Mouse (Mus musculus): ENCODE results near the gene Kcp. TPM values are rescaled to one million over a fixed set of nuclear protein-coding genes. Genes with fewer than 3 reads are reported as not detected.
A peak's percentile ranks its signal among the peaks of the same experiment; 100 is the strongest.

The Kcp gene
- polyA plus RNA-seq, 1 experiment from 2014 or later, result 9.5 TPM

DNA sequence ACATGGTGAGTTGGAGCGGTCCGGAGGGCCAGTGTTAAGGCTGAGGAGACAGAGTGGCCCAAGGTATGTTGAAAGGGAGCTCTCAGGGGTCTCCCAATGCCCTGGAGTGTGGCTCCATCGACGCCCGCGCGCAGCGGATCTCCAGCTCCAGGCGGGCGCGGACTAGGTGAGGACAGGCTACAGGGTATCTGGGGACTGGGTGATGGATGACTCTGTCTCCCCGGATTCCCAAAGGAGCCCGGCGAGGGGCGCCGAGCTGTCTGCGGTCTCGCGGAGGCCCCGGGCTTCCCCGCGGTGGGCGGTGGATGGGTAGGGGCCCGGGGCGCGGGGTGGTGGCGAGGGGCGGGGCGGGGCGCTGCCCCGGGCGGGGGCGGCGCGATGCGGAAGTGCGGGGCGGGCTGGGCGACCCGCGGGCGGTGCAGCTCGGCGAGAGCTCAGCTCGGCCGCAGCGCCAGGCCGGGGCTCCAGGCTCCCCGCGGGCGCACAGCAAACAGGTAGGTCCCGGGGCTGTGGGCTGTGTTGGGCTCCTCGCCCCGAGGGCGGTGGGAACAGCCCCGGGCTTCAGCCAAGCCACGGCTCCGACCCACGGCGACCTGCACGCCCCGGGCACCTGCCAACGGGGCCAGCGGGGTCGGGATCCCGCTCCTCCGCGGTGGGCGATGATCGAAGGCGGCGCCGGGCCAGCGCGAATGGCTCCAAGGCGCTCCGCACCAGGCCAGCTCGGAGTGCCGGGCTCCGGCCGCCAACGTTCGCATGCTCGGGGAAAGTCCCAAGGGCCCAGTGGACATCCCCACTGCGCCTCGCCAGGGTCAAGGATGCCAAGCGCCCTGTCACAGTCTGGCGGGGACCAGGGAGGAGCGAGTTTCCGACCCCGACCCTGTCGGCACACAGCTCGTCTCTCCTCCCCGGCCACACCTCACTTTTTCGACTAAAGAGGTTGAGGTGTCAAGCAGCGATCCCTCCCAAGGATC lies 18.8 kb upstream of the Kcp start, which contains the start of gene Irf5:
Gene Irf5 (plus strand): TSS at position 345 of the 971 bp plus-strand sequence.
- Histone ChIP-seq H3K36me3 (ENCODE audit: control insufficient read depth, insufficient read depth, low read length) (no peaks in the 10 kb centered on the region), H3K4me2 (peak within 1 kb of the TSS; percentile 83), H3K9me3 (ENCODE audit: control insufficient read depth, low read length) (no peaks in the 10 kb centered on the region), H3K4me3 (ENCODE audit: low read depth, low read length) (peak within 1 kb of the TSS; percentile 58), H3K27ac (ENCODE audit: low read depth, low read length) (no peak within 1 kb of the TSS), H3K27me3 (replicated peaks; ENCODE audit: control insufficient read depth, insufficient read depth, low read length) (peaks cover 38% of the 10 kb centered on the region), H3K9ac (ENCODE audit: low read depth, low read length) (peak within 1 kb of the TSS; percentile 27; the same call in 1 of the 2 replicates), H3K4me1 (replicated peaks; ENCODE audit: control insufficient read depth, insufficient read depth, low read length) (peaks cover 12% of the 10 kb centered on the region)
- WGBS, result under 1% methylated on average over 94 of the region's 96 CpGs
- peak; percentile 65 for DNase-seq (ENCODE audit: low spot score)
- peak; percentile 56 for ATAC-seq (replicated peaks; ENCODE audit: low FRiP score)

DNA sequence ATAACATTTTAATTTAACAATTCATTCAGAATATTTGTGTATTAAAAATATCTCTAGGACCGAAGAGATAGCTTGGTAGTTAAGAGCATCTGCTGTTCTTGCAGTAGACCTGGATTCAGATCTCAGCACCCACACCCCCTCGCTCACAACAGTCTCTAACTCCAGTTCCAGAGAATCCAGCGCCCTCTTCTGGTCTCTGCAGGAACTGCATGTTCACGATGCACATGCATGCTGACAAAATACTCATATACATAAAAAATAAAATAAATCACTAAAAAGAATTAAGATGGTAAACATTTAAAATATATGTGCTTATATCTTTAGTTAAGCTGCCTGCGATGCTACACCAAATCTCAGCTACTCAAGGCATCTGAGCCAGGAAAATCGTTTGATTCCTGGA lies 17.5 kb upstream of the Kcp start:
- Histone ChIP-seq H3K9me3 (ENCODE audit: control insufficient read depth, low read length) (no peaks in the 10 kb centered on the region), H3K4me2 (no peak overlapping the region), H3K4me1 (replicated peaks; ENCODE audit: control insufficient read depth, insufficient read depth, low read length) (peaks cover 12% of the 10 kb centered on the region), H3K27me3 (replicated peaks; ENCODE audit: control insufficient read depth, insufficient read depth, low read length) (peaks cover 38% of the 10 kb centered on the region), H3K36me3 (ENCODE audit: control insufficient read depth, insufficient read depth, low read length) (no peaks in the 10 kb centered on the region), H3K9ac (ENCODE audit: low read depth, low read length) (no peak overlapping the region), H3K27ac (ENCODE audit: low read depth, low read length) (no peak overlapping the region), H3K4me3 (ENCODE audit: low read depth, low read length) (no peak overlapping the region)
- ATAC-seq (replicated peaks; ENCODE audit: low FRiP score) (no peak), DNase-seq (ENCODE audit: low spot score) (no peak)
- WGBS, result 67% methylated on average over 6 of the region's 6 CpGs

DNA sequence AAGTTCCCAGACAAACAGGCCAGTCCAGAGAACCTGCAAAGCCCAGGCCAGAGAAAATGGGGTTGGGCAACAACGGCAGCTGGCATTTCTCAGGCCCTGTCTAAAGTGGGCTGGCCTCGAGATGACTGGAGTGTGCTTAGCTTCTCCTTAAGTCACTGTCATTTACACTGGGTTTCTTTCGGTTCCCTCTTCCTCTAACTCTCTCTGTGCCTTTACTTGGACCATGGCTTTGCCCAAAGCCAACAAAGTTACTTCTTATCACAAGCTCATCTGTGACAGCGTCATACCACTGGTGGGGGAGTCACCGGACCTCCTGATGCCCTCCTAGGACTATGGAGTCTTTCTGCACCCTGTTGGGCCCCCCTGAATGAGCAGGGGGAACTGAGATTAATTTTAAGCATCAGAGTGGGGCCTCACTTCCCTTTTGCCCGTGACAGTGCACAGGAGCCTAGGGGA lies 16.3 kb upstream of the Kcp start:
- ATAC-seq (replicated peaks; ENCODE audit: low FRiP score) (no peak), DNase-seq (ENCODE audit: low spot score) (no peak)
- H3K9ac ChIP-seq (ENCODE audit: low read depth, low read length), result no peak overlapping the region
- no peaks in the 10 kb centered on the region for H3K36me3 ChIP-seq (ENCODE audit: control insufficient read depth, insufficient read depth, low read length)
- no peak overlapping the region for H3K4me3 ChIP-seq (ENCODE audit: low read depth, low read length)
- peaks cover 7% of the 10 kb centered on the region for H3K4me1 ChIP-seq (replicated peaks; ENCODE audit: control insufficient read depth, insufficient read depth, low read length)
- no peak overlapping the region for H3K4me2 ChIP-seq
- WGBS, result 30% methylated on average over 6 of the region's 6 CpGs
- no peaks in the 10 kb centered on the region for H3K9me3 ChIP-seq (ENCODE audit: control insufficient read depth, low read length)
- peaks cover 30% of the 10 kb centered on the region for H3K27me3 ChIP-seq (replicated peaks; ENCODE audit: control insufficient read depth, insufficient read depth, low read length)
- H3K27ac ChIP-seq (ENCODE audit: low read depth, low read length), result no peak overlapping the region

DNA sequence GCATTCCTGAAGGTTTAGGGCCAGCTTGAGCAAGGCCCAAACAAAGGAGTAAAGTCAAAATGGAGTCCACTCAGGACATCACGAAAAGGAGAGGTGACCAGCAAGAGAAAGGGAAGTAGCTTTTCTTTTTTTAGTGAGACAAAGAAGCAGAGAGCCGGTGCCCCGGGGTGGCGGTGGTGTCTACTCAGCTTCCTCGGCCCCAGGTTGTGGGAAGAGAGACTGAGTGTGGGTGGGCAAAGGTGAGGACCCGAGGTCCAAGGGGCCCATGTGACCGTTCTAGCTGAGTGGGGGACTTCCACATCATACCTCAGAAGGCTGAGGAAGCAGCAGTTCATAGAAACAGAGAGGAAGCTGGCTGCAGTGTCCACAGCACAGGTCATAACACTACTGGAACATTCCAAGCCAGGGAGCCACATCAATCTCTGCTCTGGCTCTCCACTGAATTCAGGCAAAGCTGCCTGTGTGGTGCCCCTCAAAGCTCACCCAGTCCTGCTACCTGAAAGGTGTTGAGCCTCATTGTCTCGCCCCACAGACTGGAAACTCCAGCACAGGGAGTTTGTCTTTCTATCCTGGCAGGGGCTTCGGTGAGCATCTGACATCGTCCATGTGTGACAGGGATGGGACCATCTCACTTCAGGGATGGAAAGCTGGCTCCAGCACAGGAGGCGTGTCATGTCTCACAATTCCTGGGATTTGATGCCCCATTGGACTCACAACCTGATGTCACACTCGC lies 15.7 kb upstream of the Kcp start:
- Histone ChIP-seq H3K27me3 (replicated peaks; ENCODE audit: control insufficient read depth, insufficient read depth, low read length) (peaks cover 26% of the 10 kb centered on the region), H3K4me3 (ENCODE audit: low read depth, low read length) (no peak overlapping the region), H3K9ac (ENCODE audit: low read depth, low read length) (no peak overlapping the region), H3K36me3 (ENCODE audit: control insufficient read depth, insufficient read depth, low read length) (no peaks in the 10 kb centered on the region), H3K27ac (ENCODE audit: low read depth, low read length) (peak overlapping the region; percentile 21; the same call in 1 of the 2 replicates), H3K4me2 (no peak overlapping the region), H3K9me3 (ENCODE audit: control insufficient read depth, low read length) (no peaks in the 10 kb centered on the region), H3K4me1 (replicated peaks; ENCODE audit: control insufficient read depth, insufficient read depth, low read length) (peaks cover 6% of the 10 kb centered on the region; the same call in 1 of the 2 replicates)
- ATAC-seq (replicated peaks; ENCODE audit: low FRiP score) (no peak), DNase-seq (ENCODE audit: low spot score) (no peak)
- 59% methylated on average over 12 of the region's 12 CpGs for WGBS

DNA sequence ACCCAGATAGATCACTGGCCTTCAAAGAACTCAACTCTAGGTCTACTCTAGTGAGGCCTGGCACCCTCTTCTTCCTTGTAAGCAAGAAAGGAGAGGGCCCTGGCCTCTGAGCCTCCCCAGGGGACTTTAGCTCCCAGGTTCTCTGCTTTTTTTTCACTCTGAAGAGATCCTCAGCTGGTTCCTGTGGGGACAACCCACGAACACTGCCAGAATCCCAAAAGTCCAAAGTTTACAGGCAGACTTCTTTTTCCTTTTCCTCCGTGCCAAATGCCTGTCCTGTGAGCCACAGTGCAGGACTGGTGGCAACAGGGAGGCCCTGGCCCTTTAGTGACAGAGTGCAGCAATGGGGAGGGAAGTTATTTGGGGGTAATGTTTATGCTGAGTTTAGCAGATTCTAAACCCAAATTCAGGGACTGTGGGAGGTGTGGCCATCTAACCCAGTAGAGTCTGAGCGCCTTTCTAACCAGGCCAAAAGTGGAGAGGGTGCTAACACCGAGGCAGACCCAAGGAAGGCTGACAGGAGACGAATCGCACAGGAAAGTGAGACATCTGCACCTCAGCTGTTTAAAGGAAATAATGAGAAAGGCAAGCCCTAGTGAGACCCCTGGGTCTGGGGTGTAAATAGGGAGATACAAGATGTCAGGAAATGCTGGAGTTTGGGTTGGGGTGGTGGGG lies 15.0 kb upstream of the Kcp start:
- no peak for DNase-seq (ENCODE audit: low spot score)
- ATAC-seq (replicated peaks; ENCODE audit: low FRiP score), result no peak
- Histone ChIP-seq H3K27ac (ENCODE audit: low read depth, low read length) (no peak overlapping the region; the same call in 1 of the 2 replicates), H3K9me3 (ENCODE audit: control insufficient read depth, low read length) (no peaks in the 10 kb centered on the region), H3K36me3 (ENCODE audit: control insufficient read depth, insufficient read depth, low read length) (no peaks in the 10 kb centered on the region), H3K9ac (ENCODE audit: low read depth, low read length) (no peak overlapping the region), H3K27me3 (replicated peaks; ENCODE audit: control insufficient read depth, insufficient read depth, low read length) (peaks cover 19% of the 10 kb centered on the region), H3K4me3 (ENCODE audit: low read depth, low read length) (no peak overlapping the region), H3K4me1 (replicated peaks; ENCODE audit: control insufficient read depth, insufficient read depth, low read length) (peaks cover 6% of the 10 kb centered on the region; the same call in 1 of the 2 replicates), H3K4me2 (no peak overlapping the region)
- WGBS, result 56% methylated on average over 6 of the region's 6 CpGs

DNA sequence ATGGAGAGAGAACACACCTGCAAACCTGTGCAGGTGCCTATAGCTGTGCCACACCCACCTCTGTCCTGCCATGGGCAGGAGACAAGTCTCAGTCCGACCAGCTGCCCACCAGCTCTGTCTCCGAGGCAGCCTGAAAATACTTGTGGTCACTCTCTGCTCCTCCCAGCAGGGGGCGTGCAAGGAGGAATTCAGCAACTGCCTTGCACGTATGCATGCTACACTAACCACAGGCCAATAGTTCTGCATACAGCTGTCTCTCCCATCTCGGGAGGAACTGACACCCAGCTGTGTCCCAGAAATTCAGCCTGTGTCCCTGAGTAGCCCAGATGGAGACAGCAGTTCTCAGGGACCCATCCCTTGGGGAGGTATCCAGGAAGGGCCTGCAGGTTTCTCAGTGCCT lies 9.4 kb upstream of the Kcp start:
- WGBS, result 7% methylated on average over 5 of the region's 5 CpGs
- no peaks in the 10 kb centered on the region; the same call in 1 of the 2 replicates for H3K27me3 ChIP-seq (replicated peaks; ENCODE audit: control insufficient read depth, insufficient read depth, low read length)
- H3K9me3 ChIP-seq (ENCODE audit: control insufficient read depth, low read length), result no peaks in the 10 kb centered on the region
- H3K4me2 ChIP-seq, result no peak overlapping the region
- DNase-seq (ENCODE audit: low spot score) (no peak), ATAC-seq (replicated peaks; ENCODE audit: low FRiP score) (peak; percentile 39)
- H3K9ac ChIP-seq (ENCODE audit: low read depth, low read length), result no peak overlapping the region
- H3K27ac ChIP-seq (ENCODE audit: low read depth, low read length), result no peak overlapping the region
- H3K36me3 ChIP-seq (ENCODE audit: control insufficient read depth, insufficient read depth, low read length), result no peaks in the 10 kb centered on the region
- H3K4me3 ChIP-seq (ENCODE audit: low read depth, low read length), result no peak overlapping the region
- H3K4me1 ChIP-seq (replicated peaks; ENCODE audit: control insufficient read depth, insufficient read depth, low read length), result peaks cover 8% of the 10 kb centered on the region

DNA sequence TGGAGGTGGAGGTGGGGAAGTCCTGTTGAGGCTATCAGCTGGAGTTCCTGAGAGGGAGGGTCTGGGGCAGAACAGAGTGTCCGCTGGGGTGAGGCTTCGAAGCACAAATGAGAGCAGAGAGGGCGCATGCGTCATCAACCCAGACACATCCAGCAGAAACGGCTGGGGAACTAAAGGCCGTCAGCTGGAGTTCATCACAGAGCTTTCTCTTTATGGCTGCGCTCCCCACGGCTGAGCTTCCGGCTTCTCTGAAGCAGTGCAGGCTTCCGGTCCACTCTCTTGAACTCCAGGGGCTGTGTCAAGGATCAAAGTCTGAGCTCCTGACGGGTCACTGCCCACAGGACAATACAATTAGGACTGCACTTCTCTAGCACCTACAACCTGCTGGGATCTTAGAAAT lies 5.5 kb upstream of the Kcp start:
- H3K27me3 ChIP-seq (replicated peaks; ENCODE audit: control insufficient read depth, insufficient read depth, low read length), result peaks cover 10% of the 10 kb centered on the region
- 1% methylated on average over 11 of the region's 11 CpGs for WGBS
- peak; percentile 70 for DNase-seq (ENCODE audit: low spot score)

DNA sequence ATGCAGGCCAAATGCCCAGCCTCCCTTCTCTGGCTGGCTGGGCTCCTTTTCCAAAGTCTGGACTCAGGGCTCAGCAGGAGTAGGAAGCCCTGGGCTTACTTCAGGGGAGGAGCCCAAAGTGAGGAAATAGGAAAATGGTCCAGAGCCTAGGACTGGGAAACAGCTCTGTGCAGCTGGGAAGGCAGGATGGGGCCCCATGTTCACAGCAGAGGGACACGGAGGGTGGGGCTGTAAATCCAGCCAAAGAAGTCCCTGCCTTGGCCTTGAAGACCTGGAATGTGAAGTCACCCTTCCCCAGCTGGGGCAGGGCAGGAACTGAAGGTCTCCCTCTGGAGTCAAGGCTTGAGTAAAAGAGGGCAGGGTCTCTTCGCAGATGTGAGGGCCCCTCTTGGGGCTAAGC lies 1.3 kb upstream of the Kcp start:
- Histone ChIP-seq H3K27ac (ENCODE audit: low read depth, low read length) (no peak overlapping the region), H3K4me1 (replicated peaks; ENCODE audit: control insufficient read depth, insufficient read depth, low read length) (peaks cover 20% of the 10 kb centered on the region), H3K36me3 (ENCODE audit: control insufficient read depth, insufficient read depth, low read length) (no peaks in the 10 kb centered on the region), H3K4me3 (ENCODE audit: low read depth, low read length) (no peak overlapping the region), H3K9ac (ENCODE audit: low read depth, low read length) (no peak overlapping the region), H3K4me2 (no peak overlapping the region), H3K27me3 (replicated peaks; ENCODE audit: control insufficient read depth, insufficient read depth, low read length) (peaks cover 31% of the 10 kb centered on the region), H3K9me3 (ENCODE audit: control insufficient read depth, low read length) (no peaks in the 10 kb centered on the region)
- ATAC-seq (replicated peaks; ENCODE audit: low FRiP score) (no peak), DNase-seq (ENCODE audit: low spot score) (no peak)
- 32% methylated on average over 2 of the region's 2 CpGs for WGBS

More for the DNA sequence above, 5.5 kb upstream of the Kcp start:
- Histone ChIP-seq H3K4me3 (ENCODE audit: low read depth, low read length) (peak overlapping the region; percentile 25), H3K27ac (ENCODE audit: low read depth, low read length) (peak overlapping the region; percentile 56), H3K36me3 (ENCODE audit: control insufficient read depth, insufficient read depth, low read length) (no peaks in the 10 kb centered on the region), H3K9me3 (ENCODE audit: control insufficient read depth, low read length) (no peaks in the 10 kb centered on the region), H3K4me2 (peak overlapping the region; percentile 67), H3K4me1 (replicated peaks; ENCODE audit: control insufficient read depth, insufficient read depth, low read length) (peaks cover 8% of the 10 kb centered on the region), H3K9ac (ENCODE audit: low read depth, low read length) (peak overlapping the region; percentile 40; the same call in 1 of the 2 replicates)
- peak; percentile 60; the same call in 1 of the 2 replicates for ATAC-seq (replicated peaks; ENCODE audit: low FRiP score)

Data from liver, embryonic 11.5 days (tissue).